Mouse (Mus musculus) adrenal gland, postnatal 10 days (tissue): ENCODE measurements around the gene Spesp1. TPM values are rescaled to one million over a fixed set of nuclear protein-coding genes. Genes with fewer than 3 reads are reported as not detected.

ENCODE experiments used
- DNase-seq: peaks from one replicate; pipeline ENCODE4 v3.0.0; 2021; ENCODE audit warnings: mixed read lengths
- long read RNA-seq, 2 experiments: library from polyadenylated mRNA; stranded (forward); transcript quantifications; one replicate each; pipeline ENCODE4 v2.0.0; 2021
- total RNA-seq, 2 experiments: library from RNA; stranded (reverse); gene quantifications; 2 replicates each; pipeline ENCODE4 v1.2.3; 2021

Spesp1 gene
- not detected for total RNA-seq
- long read RNA-seq, experiment 1, result 0 reads
- long read RNA-seq, experiment 2, result 0 reads

- no peak for DNase-seq
These were observed at the start of gene Spesp1 for GRCm38 (mm10) chr9:62281991-62282390. Spesp1 (minus strand) TSS chr9:62282208.

- no peak for DNase-seq
These were observed 44.0 kb upstream of the Spesp1 start for GRCm38 (mm10) chr9:62325965-62326364.

- DNase-seq, result no peak
These were observed 41.8 kb upstream of the Spesp1 start for GRCm38 (mm10) chr9:62323816-62324215.

DNA sequence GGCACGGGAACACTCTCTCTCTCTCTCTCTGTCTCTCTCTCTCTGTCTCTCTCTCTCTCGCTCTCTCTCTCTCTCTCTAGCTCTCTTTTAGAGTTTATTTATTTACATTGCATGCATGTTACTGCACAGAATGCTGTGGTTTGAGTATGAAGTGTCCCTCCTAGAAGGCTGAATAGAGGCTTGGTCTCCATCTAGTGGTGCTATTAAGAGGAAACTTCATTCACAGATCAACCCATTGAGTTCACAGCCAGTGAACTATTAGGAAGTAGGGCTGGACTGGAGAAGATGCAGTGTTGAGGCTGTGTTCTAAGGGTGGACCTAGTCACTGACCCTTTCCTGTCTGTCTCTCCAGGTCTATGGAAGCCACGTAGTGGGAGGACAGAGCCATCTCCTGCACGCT, 36.7 kb upstream of the Spesp1 start:
- DNase-seq, result no peak

- DNase-seq, result no peak
These were observed 33.5 kb upstream of the Spesp1 start for GRCm38 (mm10) chr9:62315556-62315955.

DNA sequence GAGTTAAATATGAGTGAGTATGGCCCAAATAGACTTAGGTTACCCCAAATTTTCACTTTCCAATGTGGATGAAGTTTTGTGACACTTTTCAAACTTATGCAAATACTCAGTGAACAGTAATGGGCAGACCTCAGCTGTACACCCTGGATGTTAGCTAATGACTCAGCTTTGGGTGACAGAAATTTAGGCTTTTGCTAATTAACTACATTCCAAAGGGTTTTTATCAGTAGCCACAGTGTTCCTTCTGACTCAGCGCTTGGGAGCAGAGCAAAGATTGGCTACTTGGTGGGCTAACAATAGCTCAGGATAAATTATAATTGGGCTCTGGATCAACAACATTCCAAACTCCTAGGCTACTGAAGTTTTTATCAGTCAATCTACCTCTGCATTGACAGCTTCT, 14.9 kb upstream of the Spesp1 start:
- DNase-seq, result no peak

DNA sequence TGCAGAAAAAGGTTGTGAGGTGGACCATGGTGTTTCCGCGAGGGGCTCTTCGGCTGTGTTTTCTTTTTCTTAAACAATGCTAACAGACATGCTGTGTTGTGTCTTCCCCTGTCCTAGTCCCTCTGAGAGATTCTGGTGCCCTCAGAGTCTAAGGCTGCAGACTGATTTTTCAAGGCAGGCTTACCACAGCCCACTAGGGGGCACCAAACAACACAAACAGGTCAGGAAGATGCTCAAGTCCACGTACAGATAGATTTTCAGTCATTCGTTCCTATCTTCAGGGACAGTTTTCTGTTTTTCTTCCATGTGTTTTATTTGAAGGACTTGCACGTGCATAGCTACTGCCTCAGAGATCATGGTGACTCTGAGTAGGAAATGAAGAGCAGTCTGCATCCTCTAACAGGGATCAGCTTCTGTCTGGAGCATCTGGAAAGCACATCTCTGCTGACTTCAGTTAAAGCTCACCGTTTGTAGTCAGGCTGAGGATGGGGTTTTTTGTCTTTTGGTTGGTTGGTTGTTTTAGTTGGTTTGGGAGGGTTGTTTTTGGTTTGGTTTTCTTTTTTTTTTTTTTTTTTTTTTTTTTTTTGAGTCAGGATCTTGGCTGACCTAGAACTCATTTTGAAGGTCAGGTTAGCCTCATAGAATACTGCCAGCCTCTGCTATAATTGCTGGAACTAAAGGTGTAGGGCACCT, 13.1 kb upstream of the Spesp1 start:
- DNase-seq, result peak; percentile 88

- no peak for DNase-seq
These were observed 5.6 kb upstream of the Spesp1 start for GRCm38 (mm10) chr9:62287633-62288025.

DNA sequence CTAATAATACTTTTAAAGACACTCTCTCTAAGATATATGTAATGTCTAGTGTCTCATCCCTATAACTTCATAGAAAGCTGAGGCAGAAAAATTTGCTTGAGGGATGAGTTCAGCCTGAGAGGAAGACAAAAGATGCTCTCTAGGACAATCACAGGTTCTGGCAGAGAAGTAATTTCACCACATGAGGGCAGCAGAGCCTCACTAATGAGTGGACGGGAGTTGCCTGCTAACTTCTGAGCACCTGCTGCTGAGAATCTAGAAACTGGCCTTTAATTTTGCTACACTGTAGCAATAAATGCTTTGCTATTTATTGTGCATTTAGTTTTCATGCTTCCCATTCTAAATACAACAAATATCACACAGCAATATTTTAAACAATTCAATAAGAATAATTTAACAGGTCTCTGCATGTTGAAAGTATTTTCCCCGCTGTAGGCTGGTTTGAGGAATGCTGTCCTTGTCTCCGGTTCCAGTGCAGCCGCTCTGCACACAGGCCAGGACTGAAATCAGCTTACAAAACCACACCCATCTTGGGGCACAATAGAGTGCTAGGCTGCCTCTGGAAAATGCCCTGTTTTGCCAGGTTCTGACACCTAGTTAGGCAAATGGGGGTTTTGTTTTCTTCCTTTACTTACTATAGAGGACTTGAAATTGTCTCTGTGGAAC, 5.1 kb upstream of the Spesp1 start:
- peak; percentile 84 for DNase-seq

GRCm38 (mm10) chr9:62284266-62284665, 2.3 kb upstream of the Spesp1 start:
- peak; percentile 63 for DNase-seq

DNA sequence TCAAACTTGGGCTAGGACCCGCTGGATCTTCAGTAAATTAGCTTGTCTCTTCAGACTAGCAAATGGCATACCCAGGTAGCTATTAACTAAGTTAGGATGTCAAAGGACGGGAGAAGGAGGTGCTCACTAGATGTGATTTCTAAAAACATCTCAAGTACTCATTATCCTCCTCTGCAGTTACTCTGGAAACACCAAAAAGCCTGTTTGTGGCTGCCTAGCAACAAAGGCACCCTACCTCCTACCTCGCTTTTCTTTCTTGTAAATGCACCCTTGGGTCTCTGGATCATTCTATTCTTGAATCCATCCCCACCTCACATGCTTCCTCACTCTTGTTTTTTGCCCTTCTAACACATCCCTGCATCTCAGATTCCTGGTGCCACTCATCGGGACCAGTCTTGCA, 5.1 kb downstream of the Spesp1 start:
- no peak for DNase-seq

DNA sequence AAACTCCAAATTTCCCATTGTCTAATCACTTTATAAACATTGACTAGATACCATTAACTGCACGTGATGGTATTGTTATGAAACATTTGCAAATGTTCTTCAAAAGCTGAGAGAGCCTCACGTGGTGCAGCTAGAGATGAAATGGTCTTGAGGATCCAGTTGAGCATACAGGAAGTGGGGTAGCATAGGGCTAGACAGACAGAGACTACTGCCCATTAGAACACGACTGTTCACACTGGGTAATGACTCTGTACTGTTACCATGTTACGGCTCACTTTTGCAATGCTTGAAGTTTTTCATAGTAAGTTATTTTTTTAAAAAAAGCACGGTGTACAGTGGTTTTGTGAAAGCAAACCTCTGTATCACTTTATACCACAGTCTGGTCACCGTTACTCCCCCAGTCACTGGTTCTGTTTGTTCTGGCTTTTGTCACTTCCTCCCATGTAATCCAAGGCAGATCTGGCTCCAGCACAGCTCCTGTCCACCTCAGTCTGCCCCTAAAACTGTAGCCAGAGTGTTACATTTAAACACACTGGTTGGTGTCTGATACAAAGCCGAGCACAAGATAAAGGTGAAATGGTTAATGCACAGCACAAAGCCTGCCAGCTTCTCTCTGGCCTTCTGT, 11.1 kb downstream of the Spesp1 start:
- DNase-seq, result no peak

GRCm38 (mm10) chr9:62269161-62269560, 12.8 kb downstream of the Spesp1 start:
- no peak for DNase-seq

GRCm38 (mm10) chr9:62265278-62265677, 16.7 kb downstream of the Spesp1 start:
- DNase-seq, result no peak

DNA sequence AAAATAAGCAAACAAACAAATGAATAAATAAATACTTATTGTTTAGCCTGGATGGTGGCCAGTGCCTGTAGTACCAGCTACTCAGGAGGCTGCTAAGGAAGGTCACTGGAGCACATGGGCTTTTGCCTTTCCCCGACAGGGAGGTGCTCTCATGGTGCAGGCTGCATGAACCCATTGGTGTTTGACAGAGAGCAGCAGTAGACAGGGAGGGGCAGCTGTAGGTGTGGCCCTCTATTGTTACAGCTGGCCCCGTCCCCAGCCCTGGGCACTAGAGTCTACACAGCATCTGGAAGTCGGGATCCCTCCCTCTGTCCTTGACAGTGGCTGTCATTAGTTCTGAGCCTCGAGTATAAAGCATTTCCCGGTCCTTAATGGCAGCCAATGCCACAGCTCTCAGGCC, 18.4 kb downstream of the Spesp1 start:
- no peak for DNase-seq

DNA sequence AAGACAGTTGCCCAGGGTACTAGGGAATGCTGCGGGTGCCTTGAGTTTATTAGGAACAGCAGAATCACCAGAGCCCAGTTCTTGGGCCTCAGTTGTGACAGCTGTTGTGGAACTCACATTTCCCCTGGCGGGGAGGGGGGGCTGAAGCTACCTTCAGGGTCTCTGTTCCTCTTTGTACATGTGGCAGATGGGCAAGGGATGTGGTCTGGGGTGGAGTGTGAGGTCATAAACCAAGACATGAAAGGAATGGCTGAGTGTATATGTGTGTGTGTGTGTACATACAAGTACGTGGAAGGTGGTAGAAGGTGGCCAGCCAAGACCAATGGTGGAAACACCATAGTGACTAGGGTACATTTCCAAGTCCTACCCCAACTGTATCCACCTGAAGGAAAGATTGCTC, 20.6 kb downstream of the Spesp1 start:
- DNase-seq, result no peak

- no peak for DNase-seq
These were observed 21.0 kb downstream of the Spesp1 start for GRCm38 (mm10) chr9:62261006-62261405.

DNA sequence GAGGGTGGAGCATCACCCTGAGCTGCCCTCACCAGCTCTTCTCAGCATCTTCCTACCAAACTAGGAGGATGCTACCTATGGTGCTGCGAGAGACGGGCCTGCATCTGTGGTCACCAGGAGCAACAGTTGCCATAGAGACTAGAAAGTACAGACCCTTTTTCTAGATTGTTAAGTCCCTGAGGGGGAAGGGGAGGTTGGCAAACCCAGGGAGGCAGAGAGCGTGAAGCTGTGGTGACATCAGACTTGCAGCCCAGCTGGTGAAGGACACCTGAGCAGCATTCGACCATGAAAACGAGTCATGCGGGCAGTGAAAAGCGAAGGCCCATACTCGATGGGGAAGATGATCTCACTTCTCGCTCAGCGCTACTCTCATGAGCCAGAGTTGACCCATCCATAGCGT, 24.0 kb downstream of the Spesp1 start:
- peak; percentile 48 for DNase-seq

- no peak for DNase-seq
These were observed 26.0 kb downstream of the Spesp1 start for GRCm38 (mm10) chr9:62255896-62256576.

DNA sequence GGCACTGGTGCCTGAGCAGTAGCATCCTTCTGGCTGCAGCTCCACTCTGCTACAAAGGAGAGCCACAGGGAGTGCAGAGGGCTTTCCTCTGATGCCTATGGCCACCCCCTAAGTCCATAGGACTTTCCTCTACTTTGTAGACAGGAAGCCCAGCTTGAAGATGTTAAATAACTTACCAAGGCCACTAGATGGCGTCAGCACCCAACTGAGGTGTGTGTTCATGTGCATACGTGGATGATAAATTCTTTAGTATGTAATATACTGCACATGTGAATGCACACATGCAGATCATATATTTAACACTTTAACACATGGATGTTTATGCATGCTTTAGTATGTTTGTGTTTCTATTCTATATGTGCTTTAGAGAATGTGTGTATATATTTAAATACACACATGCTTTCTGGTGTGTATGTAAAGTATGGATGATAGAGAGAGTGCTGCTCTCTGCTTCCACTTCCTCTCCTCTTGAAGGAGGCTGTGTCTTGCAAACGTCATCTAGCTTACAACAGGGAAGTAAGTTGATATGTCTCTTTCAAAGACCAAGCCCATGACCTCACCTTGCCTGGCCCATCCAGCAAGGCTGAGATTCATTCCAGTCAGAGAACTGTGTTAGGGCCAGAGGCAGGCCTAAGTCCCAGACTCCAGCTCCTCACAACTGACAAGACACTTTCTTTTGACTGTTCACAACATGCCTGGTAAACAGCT, 28.1 kb downstream of the Spesp1 start:
- DNase-seq, result no peak

DNA sequence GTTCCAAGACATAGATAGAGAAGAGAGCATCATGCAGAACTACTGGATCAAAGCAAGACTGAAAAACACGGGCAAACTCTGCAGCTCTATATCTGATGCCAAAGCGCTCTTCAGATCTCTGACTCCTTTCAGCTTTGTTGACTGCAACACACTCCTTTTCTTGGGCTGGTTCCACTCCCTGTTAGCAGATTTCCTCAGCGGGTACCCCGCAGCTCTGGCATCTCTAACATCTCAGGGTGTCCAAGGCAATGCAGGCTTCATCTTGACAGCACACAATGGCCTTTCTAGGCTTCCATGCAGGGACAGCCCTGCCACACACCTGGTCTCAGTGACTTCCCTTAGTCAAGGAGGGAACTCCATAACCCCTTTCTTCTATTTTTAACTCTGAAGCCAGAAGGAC, 31.7 kb downstream of the Spesp1 start:
- DNase-seq, result no peak

DNA sequence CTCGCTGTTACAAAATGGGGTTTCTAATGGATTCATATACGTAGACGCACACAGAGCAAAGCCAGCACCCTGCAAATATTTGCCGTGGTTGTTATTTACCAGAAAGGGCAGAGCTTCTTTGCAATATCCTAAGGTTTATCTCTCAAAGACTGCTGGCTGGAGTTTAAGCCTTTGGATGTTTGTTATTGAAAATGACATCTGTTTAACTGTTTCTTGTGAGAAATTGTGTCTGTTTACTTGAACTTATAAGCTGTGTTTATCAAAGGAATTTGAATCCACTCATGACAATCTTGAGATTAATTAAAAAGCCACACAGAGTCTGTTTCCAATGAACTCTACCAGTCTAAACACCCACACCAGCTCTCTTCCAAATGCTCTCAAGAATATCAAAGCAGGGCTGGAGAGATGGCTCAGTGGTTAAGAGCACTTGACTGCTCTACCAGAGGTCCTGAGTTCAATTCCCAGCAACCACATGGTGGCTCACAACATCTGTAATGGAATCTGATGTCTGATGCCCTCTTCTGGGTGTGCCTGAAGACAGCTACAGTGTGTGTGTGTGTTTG, 35.5 kb downstream of the Spesp1 start:
- DNase-seq, result no peak
